Mouse (Mus musculus): Measurements from ENCODE around the gene Ankrd44.
A peak's percentile ranks its signal among the peaks of the same experiment; 100 is the strongest.

Gene Ankrd44

GRCm38 (mm10) chr1:54809098-54809490, 117.1 kb downstream of the Ankrd44 start:
- DNase-seq (ENCODE audit: low spot score): no peak

- DNase-seq (ENCODE audit: low spot score): no peak
Measured at GRCm38 (mm10) chr1:54808401-54809097, 117.6 kb downstream of the Ankrd44 start.

- DNase-seq (ENCODE audit: low spot score): no peak
Measured at GRCm38 (mm10) chr1:54807832-54808231, 118.4 kb downstream of the Ankrd44 start.

- DNase-seq (ENCODE audit: low spot score): no peak
Measured at GRCm38 (mm10) chr1:54806116-54806850, 119.9 kb downstream of the Ankrd44 start.

GRCm38 (mm10) chr1:54804406-54804805, 121.8 kb downstream of the Ankrd44 start:
- no peak for DNase-seq (ENCODE audit: low spot score)

GRCm38 (mm10) chr1:54802703-54803102, 123.5 kb downstream of the Ankrd44 start:
- no peak for DNase-seq (ENCODE audit: low spot score)

- DNase-seq (ENCODE audit: low spot score): no peak
Measured at GRCm38 (mm10) chr1:54801256-54801655, 124.9 kb downstream of the Ankrd44 start.

- no peak for DNase-seq (ENCODE audit: low spot score)
Measured at GRCm38 (mm10) chr1:54799421-54799820, 126.8 kb downstream of the Ankrd44 start.

GRCm38 (mm10) chr1:54798415-54798814, 127.8 kb downstream of the Ankrd44 start:
- DNase-seq (ENCODE audit: low spot score): no peak

- DNase-seq (ENCODE audit: low spot score): no peak
Measured at GRCm38 (mm10) chr1:54794709-54795108, 131.5 kb downstream of the Ankrd44 start.

- DNase-seq (ENCODE audit: low spot score): peak; percentile 12
Measured at GRCm38 (mm10) chr1:54791406-54791805, 134.8 kb downstream of the Ankrd44 start.

GRCm38 (mm10) chr1:54789327-54789960, 136.7 kb downstream of the Ankrd44 start:
- DNase-seq (ENCODE audit: low spot score): peak; percentile 33

- no peak for DNase-seq (ENCODE audit: low spot score)
Measured at GRCm38 (mm10) chr1:54788337-54788736, 137.8 kb downstream of the Ankrd44 start.

- no peak for DNase-seq (ENCODE audit: low spot score)
Measured at GRCm38 (mm10) chr1:54778151-54778550, 148.0 kb downstream of the Ankrd44 start.

GRCm38 (mm10) chr1:54777104-54777503, 149.1 kb downstream of the Ankrd44 start:
- no peak for DNase-seq (ENCODE audit: low spot score)

- no peak for DNase-seq (ENCODE audit: low spot score)
Measured at GRCm38 (mm10) chr1:54776116-54776515, 150.1 kb downstream of the Ankrd44 start.

GRCm38 (mm10) chr1:54772843-54773242, 153.3 kb downstream of the Ankrd44 start:
- DNase-seq (ENCODE audit: low spot score): no peak

GRCm38 (mm10) chr1:54771471-54771870, 154.7 kb downstream of the Ankrd44 start:
- no peak for DNase-seq (ENCODE audit: low spot score)

- no peak for DNase-seq (ENCODE audit: low spot score)
Measured at GRCm38 (mm10) chr1:54767221-54767620, 159.0 kb downstream of the Ankrd44 start.

GRCm38 (mm10) chr1:54765632-54766238, 160.5 kb downstream of the Ankrd44 start:
- peak; percentile 16 for DNase-seq (ENCODE audit: low spot score)

GRCm38 (mm10) chr1:54762216-54762807, 163.9 kb downstream of the Ankrd44 start:
- no peak for DNase-seq (ENCODE audit: low spot score)

GRCm38 (mm10) chr1:54759841-54760240, 166.3 kb downstream of the Ankrd44 start:
- no peak for DNase-seq (ENCODE audit: low spot score)
